In genomic region chr1:57941095-57941494, GRCm38 (mm10) we compare ENCODE assay signal across 17 mouse cellular contexts. TPM values are rescaled to one million over a fixed set of nuclear protein-coding genes. Genes with fewer than 3 reads are reported as not detected.
DNase-seq lines count a peak whose midpoint lies in the region; ATAC-seq and TF ChIP-seq lines count a peak whose summit lies in the region.
"Had no signal": no experiment of that assay in that cellular context is flagged by ENCODE, and none has a peak within 500 bp of the region (broad histone marks: within the 10 kb centered on the region; RNA-seq: fewer than 3 reads in every experiment).

No protein-coding gene starts in this region.

- no peak overlapping the region for H3K4me2 ChIP-seq in forebrain, embryonic 13.5 days
- H3K4me2 ChIP-seq in forebrain, embryonic 11.5 days (ENCODE audit: low read depth, low read length, severe bottlenecking): no peak overlapping the region
- H3K4me2 ChIP-seq in hindbrain, postnatal 0 days (ENCODE audit: low read depth, low read length): no peak overlapping the region
- H3K4me2 ChIP-seq in hindbrain, embryonic 14.5 days (replicated peaks): no peak overlapping the region
- no peak overlapping the region for H3K4me2 ChIP-seq in midbrain, embryonic 15.5 days
- H3K4me2 ChIP-seq in midbrain, postnatal 0 days (ENCODE audit: low read depth, low read length, poor library complexity, severe bottlenecking): no peak overlapping the region

- peak; percentile 52 for ATAC-seq in forebrain, embryonic 13.5 days
- ATAC-seq in forebrain, embryonic 11.5 days (replicated peaks; ENCODE audit: low FRiP score): no peak
- ATAC-seq in hindbrain, postnatal 0 days: peak; percentile 22; the same call in 1 of the 2 replicates
- ATAC-seq in hindbrain, embryonic 14.5 days (ENCODE audit: low FRiP score): no peak
- peak; percentile 27; the same call in 1 of the 2 replicates for ATAC-seq in midbrain, embryonic 15.5 days (replicated peaks)
- ATAC-seq in midbrain, postnatal 0 days (ENCODE audit: low FRiP score): no peak
- ATAC-seq: lung, postnatal 0 days had no signal

- H3K27me3 ChIP-seq in forebrain, embryonic 13.5 days: peaks cover 20% of the 10 kb centered on the region; the same call in 1 of the 2 replicates
- H3K27me3 ChIP-seq in forebrain, embryonic 11.5 days (ENCODE audit: control insufficient read depth, insufficient read depth, low read length): no peaks in the 10 kb centered on the region
- H3K27me3 ChIP-seq in hindbrain, postnatal 0 days (ENCODE audit: insufficient read depth, low read length): no peaks in the 10 kb centered on the region
- H3K27me3 ChIP-seq in hindbrain, embryonic 14.5 days (ENCODE audit: control insufficient read depth, insufficient read depth, low read length): no peaks in the 10 kb centered on the region
- no peaks in the 10 kb centered on the region for H3K27me3 ChIP-seq in midbrain, embryonic 15.5 days (replicated peaks)
- H3K27me3 ChIP-seq in midbrain, postnatal 0 days (ENCODE audit: insufficient read depth, low read length): no peaks in the 10 kb centered on the region

- TF ChIP-seq CTCF in hindbrain, postnatal 0 days (IDR thresholded peaks at IDR 0.05; ENCODE audit: low read depth): no peak
- no peak for TF ChIP-seq CTCF in midbrain, postnatal 0 days (IDR thresholded peaks at IDR 0.05)

- H3K27ac ChIP-seq in forebrain, embryonic 13.5 days: no peak overlapping the region
- no peak overlapping the region for H3K27ac ChIP-seq in forebrain, embryonic 11.5 days (ENCODE audit: low read depth, low read length)
- no peak overlapping the region for H3K27ac ChIP-seq in hindbrain, postnatal 0 days
- H3K27ac ChIP-seq in hindbrain, embryonic 14.5 days: no peak overlapping the region
- H3K27ac ChIP-seq in midbrain, embryonic 15.5 days: 0 out of 2 replicates have a peak overlapping the region, but pooled peaks have one; percentile 4
- H3K27ac ChIP-seq in midbrain, postnatal 0 days (ENCODE audit: low read depth, low read length): no peak overlapping the region
- H3K27ac ChIP-seq: macrophage had no signal

- H3K9me3 ChIP-seq in forebrain, embryonic 13.5 days (replicated peaks): no peaks in the 10 kb centered on the region
- no peaks in the 10 kb centered on the region for H3K9me3 ChIP-seq in forebrain, embryonic 11.5 days (ENCODE audit: control insufficient read depth, low read length)
- H3K9me3 ChIP-seq in hindbrain, postnatal 0 days (ENCODE audit: low read length): no peaks in the 10 kb centered on the region
- H3K9me3 ChIP-seq in hindbrain, embryonic 14.5 days (ENCODE audit: control insufficient read depth, low read length): no peaks in the 10 kb centered on the region
- no peaks in the 10 kb centered on the region for H3K9me3 ChIP-seq in midbrain, embryonic 15.5 days
- no peaks in the 10 kb centered on the region for H3K9me3 ChIP-seq in midbrain, postnatal 0 days (ENCODE audit: low read length)

- H3K9ac ChIP-seq in forebrain, embryonic 13.5 days: 0 out of 2 replicates have a peak overlapping the region, but pooled peaks have one; percentile 27
- no peak overlapping the region for H3K9ac ChIP-seq in forebrain, embryonic 11.5 days (ENCODE audit: low read length)
- H3K9ac ChIP-seq in hindbrain, postnatal 0 days (replicated peaks; ENCODE audit: low read length): no peak overlapping the region
- no peak overlapping the region for H3K9ac ChIP-seq in hindbrain, embryonic 14.5 days
- no peak overlapping the region for H3K9ac ChIP-seq in midbrain, embryonic 15.5 days
- H3K9ac ChIP-seq in midbrain, postnatal 0 days (replicated peaks; ENCODE audit: low read length, poor library complexity, severe bottlenecking): no peak overlapping the region

- WGBS in forebrain, embryonic 13.5 days: 53% methylated on average over 7 of the region's 7 CpGs
- 60% methylated on average over 7 of the region's 7 CpGs for WGBS in forebrain, embryonic 11.5 days
- WGBS in hindbrain, postnatal 0 days: 70% methylated on average over 7 of the region's 7 CpGs
- 65% methylated on average over 7 of the region's 7 CpGs for whole genome bisulfite sequencing in hindbrain, embryonic 14.5 days
- 69% methylated on average over 7 of the region's 7 CpGs for WGBS in midbrain, embryonic 15.5 days
- WGBS in midbrain, postnatal 0 days: 73% methylated on average over 7 of the region's 7 CpGs

- peaks cover 13% of the 10 kb centered on the region; the same call in 1 of the 2 replicates for H3K36me3 ChIP-seq in forebrain, embryonic 13.5 days (ENCODE audit: poor library complexity, severe bottlenecking)
- no peaks in the 10 kb centered on the region for H3K36me3 ChIP-seq in forebrain, embryonic 11.5 days (ENCODE audit: control insufficient read depth, insufficient read depth, low read length)
- peaks cover 7% of the 10 kb centered on the region for H3K36me3 ChIP-seq in hindbrain, postnatal 0 days (ENCODE audit: insufficient read depth, low read length)
- peaks cover 34% of the 10 kb centered on the region for H3K36me3 ChIP-seq in hindbrain, embryonic 14.5 days (replicated peaks; ENCODE audit: control insufficient read depth, insufficient read depth)
- peaks cover 6% of the 10 kb centered on the region; the same call in 1 of the 2 replicates for H3K36me3 ChIP-seq in midbrain, embryonic 15.5 days (replicated peaks)
- H3K36me3 ChIP-seq in midbrain, postnatal 0 days (ENCODE audit: insufficient read depth, low read length): peaks cover 14% of the 10 kb centered on the region

- H3K4me1 ChIP-seq in forebrain, embryonic 13.5 days: peaks cover 27% of the 10 kb centered on the region
- peaks cover 6% of the 10 kb centered on the region; the same call in 1 of the 2 replicates for H3K4me1 ChIP-seq in forebrain, embryonic 11.5 days (replicated peaks; ENCODE audit: control insufficient read depth, insufficient read depth, low read length)
- no peaks in the 10 kb centered on the region for H3K4me1 ChIP-seq in hindbrain, postnatal 0 days (ENCODE audit: insufficient read depth, low read length)
- peaks cover 7% of the 10 kb centered on the region; the same call in 1 of the 2 replicates for H3K4me1 ChIP-seq in hindbrain, embryonic 14.5 days (replicated peaks; ENCODE audit: control insufficient read depth, insufficient read depth, low read length)
- H3K4me1 ChIP-seq in midbrain, embryonic 15.5 days: peaks cover 15% of the 10 kb centered on the region
- H3K4me1 ChIP-seq in midbrain, postnatal 0 days (ENCODE audit: insufficient read depth, low read length): no peaks in the 10 kb centered on the region

- DNase-seq in forebrain, embryonic 11.5 days (ENCODE audit: low spot score): no peak
- DNase-seq in hindbrain, postnatal 0 days (ENCODE audit: low spot score): no peak
- DNase-seq in hindbrain, embryonic 14.5 days (ENCODE audit: low spot score): no peak
- no peak for DNase-seq in midbrain, postnatal 0 days (ENCODE audit: low spot score)
- no peak for DNase-seq in cerebellum, adult 9-11 months
- DNase-seq: adrenal gland, postnatal 36 days; cerebellum, adult 9-10 months; gastrocnemius, postnatal 36 days; heart, postnatal 36 days; kidney, adult 2 months; kidney, postnatal 10 days; left cerebral cortex, postnatal 4 days had no signal

- no peak overlapping the region for H3K4me3 ChIP-seq in forebrain, embryonic 13.5 days
- no peak overlapping the region for H3K4me3 ChIP-seq in forebrain, embryonic 11.5 days (ENCODE audit: low read depth, low read length)
- H3K4me3 ChIP-seq in hindbrain, postnatal 0 days (ENCODE audit: low read length): no peak overlapping the region
- no peak overlapping the region for H3K4me3 ChIP-seq in hindbrain, embryonic 14.5 days (replicated peaks; ENCODE audit: low read length)
- H3K4me3 ChIP-seq in midbrain, embryonic 15.5 days: no peak overlapping the region
- no peak overlapping the region for H3K4me3 ChIP-seq in midbrain, postnatal 0 days (ENCODE audit: low read depth, low read length)

RNA-seq across cellular contexts. Expression of gene Sgo2a, which starts 54.7 kb away (rescaled TPM):
- polyA plus RNA-seq in forebrain, embryonic 13.5 days (2015; fragmentation: Nextera tagmentation; extraction: Ambion mirVana): 19.3 TPM in 2 replicates
- 28.0 and 31.0 TPM in 2 replicates for polyA plus RNA-seq in forebrain, embryonic 11.5 days (2014; fragmentation: Nextera tagmentation; extraction: Ambion mirVana)
- total RNA-seq in hindbrain, postnatal 0 days (2014; rRNA removed): 3.5 TPM in 2 replicates
- 2.8 and 4.0 TPM in 2 replicates for polyA plus RNA-seq in hindbrain, postnatal 0 days (2015; fragmentation: Nextera tagmentation; extraction: Ambion mirVana)
- 3.1 and 3.6 TPM in 2 replicates for polyA plus RNA-seq in hindbrain, embryonic 14.5 days (2014; fragmentation: Nextera tagmentation; extraction: Ambion mirVana)
- polyA plus RNA-seq in midbrain, embryonic 15.5 days (2015; fragmentation: Nextera tagmentation; extraction: Ambion mirVana): 2.7 and 2.8 TPM in 2 replicates
- total RNA-seq in midbrain, postnatal 0 days (2014; rRNA removed): 1.4 and 3.1 TPM in 2 replicates
- polyA plus RNA-seq in midbrain, postnatal 0 days (2015; fragmentation: Nextera tagmentation; extraction: Ambion mirVana): 1.1 and 1.4 TPM in 2 replicates
- polyA plus RNA-seq: liver, adult 2 months had no signal

Comparison
In these comparisons a context has a peak if more than half of its experiments do, and no peak if none do; other contexts are left out.
1. ATAC-seq: peak in forebrain, embryonic 13.5 days (single experiment), hindbrain, postnatal 0 days (single experiment) and midbrain, embryonic 15.5 days (single experiment); none in forebrain, embryonic 11.5 days (single experiment), hindbrain, embryonic 14.5 days (single experiment) and midbrain, postnatal 0 days (single experiment).